Mouse (Mus musculus) kidney, postnatal 0 days (tissue): ENCODE measurements around the gene Hfe2. TPM values are rescaled to one million over a fixed set of nuclear protein-coding genes. Genes with fewer than 3 reads are reported as not detected.
A peak's percentile ranks its signal among the peaks of the same experiment; 100 is the strongest.

Experiments used
- ATAC-seq: fragments of 200-750 bp; cut with Nextera tagmentation; replicated peaks from 2 replicates; pipeline ENCODE4 v1.8.0; 2017; ENCODE audit warnings: low read depth, moderate number of reproducible peaks, moderate TSS enrichment, moderate library complexity; ENCODE audit not compliant: low FRiP score
- DNase-seq: peaks from one replicate; pipeline ENCODE4 v3.0.0-alpha.2; 2016; ENCODE audit warnings: low spot score
- H3K27ac ChIP-seq: fragments of 300-500 bp; sonication (generic); 2 replicates; pipeline ENCODE4 v1.5.1; 2014; ENCODE audit warnings: mild to moderate bottlenecking
- H3K27me3 ChIP-seq: fragments of 300-500 bp; sonication (generic); 2 replicates; pipeline ENCODE4 v1.6.1; 2014; ENCODE audit warnings: low read length, mixed read lengths; ENCODE audit not compliant: insufficient read depth
- H3K36me3 ChIP-seq: fragments of 300-500 bp; sonication (generic); 2 replicates; pipeline ENCODE4 v1.6.1; 2014; ENCODE audit warnings: low read length, mixed read lengths; ENCODE audit not compliant: insufficient read depth
- H3K4me1 ChIP-seq: fragments of 300-500 bp; sonication (generic); replicated peaks from 2 replicates; pipeline ENCODE4 v1.6.1; 2014; ENCODE audit warnings: antibody characterized with exemption, low read length, mixed read lengths; ENCODE audit not compliant: insufficient read depth
- H3K4me2 ChIP-seq: fragments of 300-500 bp; sonication (generic); 2 replicates; pipeline ENCODE4 v1.6.1; 2014; ENCODE audit warnings: mild to moderate bottlenecking, low read length, moderate library complexity, mixed read lengths
- H3K4me3 ChIP-seq: fragments of 300-500 bp; sonication (generic); replicated peaks from 2 replicates; pipeline ENCODE4 v1.5.1; 2014; ENCODE audit warnings: low read depth, low read length
- H3K9ac ChIP-seq: fragments of 300-500 bp; sonication (generic); 2 replicates; pipeline ENCODE4 v1.6.1; 2014; ENCODE audit warnings: low read depth, low read length
- H3K9me3 ChIP-seq: fragments of 300-500 bp; sonication (generic); replicated peaks from 2 replicates; pipeline ENCODE4 v1.6.1; 2016; ENCODE audit warnings: low read length, inconsistent platforms, mixed read lengths
- CTCF ChIP-seq: IDR thresholded peaks from 2 replicates; pipeline ENCODE4 v1.5.1; 2016; ENCODE audit warnings: antibody characterized with exemption, low read depth, mild to moderate bottlenecking, moderate library complexity
- WGBS: fragments of 180-500 bp; shearing (Covaris S2); extraction: QIAGEN DNeasy Blood & Tissue Kit; methylation state at CpG from one replicate; pipeline ENCODE4 v1.1.7; 2014; 5-methylcytosine and 5-hydroxymethylcytosine counted together
- polyA plus RNA-seq: library from polyadenylated mRNA; unstranded; fragments of >200 nt; fragmentation: Nextera tagmentation; extraction: Ambion mirVana; gene quantifications from 2 replicates; pipeline ENCODE4 v1.2.1, GENCODE M21; 2015

The Hfe2 gene
- polyA plus RNA-seq, 1 experiment from 2014 or later: 0.07 TPM

- Histone ChIP-seq H3K9ac (no peak overlapping the region), H3K27ac (no peak overlapping the region), H3K4me1 (no peaks in the 10 kb centered on the region; the same call in 1 of the 2 replicates), H3K4me2 (no peak overlapping the region), H3K27me3 (no peaks in the 10 kb centered on the region), H3K36me3 (no peaks in the 10 kb centered on the region), H3K9me3 (no peaks in the 10 kb centered on the region), H3K4me3 (no peak overlapping the region)
- no peak for ATAC-seq
- no peak for TF ChIP-seq CTCF
- DNase-seq: no peak
- 92% methylated on average over 11 of the region's 11 CpGs for WGBS
Observed at GRCm38 (mm10) chr3:96569966-96570605, 45.1 kb downstream of the Hfe2 start.

- DNase-seq (no peak), ATAC-seq (no peak)
- H3K9me3 ChIP-seq: no peaks in the 10 kb centered on the region
- peaks cover 4% of the 10 kb centered on the region; the same call in 1 of the 2 replicates for H3K4me1 ChIP-seq
- TF ChIP-seq CTCF: no peak
- 0 out of 2 replicates have a peak overlapping the region, but pooled peaks have one; percentile 28 for H3K27ac ChIP-seq
- H3K4me2 ChIP-seq: no peak overlapping the region
- no peak overlapping the region for H3K4me3 ChIP-seq
- 66% methylated on average over 7 of the region's 7 CpGs for WGBS
- H3K36me3 ChIP-seq: no peaks in the 10 kb centered on the region
- H3K9ac ChIP-seq: no peak overlapping the region
- H3K27me3 ChIP-seq: no peaks in the 10 kb centered on the region
Observed at GRCm38 (mm10) chr3:96570643-96571042, 45.7 kb downstream of the Hfe2 start.

GRCm38 (mm10) chr3:96571336-96571735 is 46.4 kb downstream of the Hfe2 start:
- no peak overlapping the region for H3K4me2 ChIP-seq
- H3K27me3 ChIP-seq: no peaks in the 10 kb centered on the region
- H3K4me3 ChIP-seq: no peak overlapping the region
- peak overlapping the region; percentile 79 for H3K27ac ChIP-seq
- no peaks in the 10 kb centered on the region for H3K36me3 ChIP-seq
- peaks cover 10% of the 10 kb centered on the region; the same call in 1 of the 2 replicates for H3K4me1 ChIP-seq
- no peak overlapping the region for H3K9ac ChIP-seq
- no peak for TF ChIP-seq CTCF
- 76% methylated on average over 2 of the region's 2 CpGs for WGBS
- H3K9me3 ChIP-seq: no peaks in the 10 kb centered on the region
- no peak for ATAC-seq
- no peak for DNase-seq

- Histone ChIP-seq H3K9ac (no peak overlapping the region), H3K4me3 (no peak overlapping the region), H3K4me2 (no peak overlapping the region), H3K9me3 (no peaks in the 10 kb centered on the region), H3K27me3 (no peaks in the 10 kb centered on the region), H3K27ac (peak overlapping the region; percentile 79), H3K36me3 (no peaks in the 10 kb centered on the region), H3K4me1 (peaks cover 12% of the 10 kb centered on the region; the same call in 1 of the 2 replicates)
- TF ChIP-seq CTCF: no peak
- 64% methylated on average over 16 of the region's 16 CpGs for WGBS
- DNase-seq (no peak), ATAC-seq (no peak)
Observed at GRCm38 (mm10) chr3:96571896-96572698, 47.1 kb downstream of the Hfe2 start.

- 61% methylated on average over 19 of the region's 19 CpGs for WGBS
- ATAC-seq (no peak), DNase-seq (no peak)
- no peak overlapping the region for H3K4me2 ChIP-seq
- H3K27ac ChIP-seq: no peak overlapping the region
- TF ChIP-seq CTCF: no peak
- no peak overlapping the region for H3K4me3 ChIP-seq
- H3K4me1 ChIP-seq: peaks cover 17% of the 10 kb centered on the region; the same call in 1 of the 2 replicates
- no peaks in the 10 kb centered on the region for H3K9me3 ChIP-seq
- H3K9ac ChIP-seq: no peak overlapping the region; the same call in 1 of the 2 replicates
- no peaks in the 10 kb centered on the region for H3K27me3 ChIP-seq
- no peaks in the 10 kb centered on the region for H3K36me3 ChIP-seq
Observed at GRCm38 (mm10) chr3:96573611-96574511, 48.9 kb downstream of the Hfe2 start.
